In the genomic region with DNA sequence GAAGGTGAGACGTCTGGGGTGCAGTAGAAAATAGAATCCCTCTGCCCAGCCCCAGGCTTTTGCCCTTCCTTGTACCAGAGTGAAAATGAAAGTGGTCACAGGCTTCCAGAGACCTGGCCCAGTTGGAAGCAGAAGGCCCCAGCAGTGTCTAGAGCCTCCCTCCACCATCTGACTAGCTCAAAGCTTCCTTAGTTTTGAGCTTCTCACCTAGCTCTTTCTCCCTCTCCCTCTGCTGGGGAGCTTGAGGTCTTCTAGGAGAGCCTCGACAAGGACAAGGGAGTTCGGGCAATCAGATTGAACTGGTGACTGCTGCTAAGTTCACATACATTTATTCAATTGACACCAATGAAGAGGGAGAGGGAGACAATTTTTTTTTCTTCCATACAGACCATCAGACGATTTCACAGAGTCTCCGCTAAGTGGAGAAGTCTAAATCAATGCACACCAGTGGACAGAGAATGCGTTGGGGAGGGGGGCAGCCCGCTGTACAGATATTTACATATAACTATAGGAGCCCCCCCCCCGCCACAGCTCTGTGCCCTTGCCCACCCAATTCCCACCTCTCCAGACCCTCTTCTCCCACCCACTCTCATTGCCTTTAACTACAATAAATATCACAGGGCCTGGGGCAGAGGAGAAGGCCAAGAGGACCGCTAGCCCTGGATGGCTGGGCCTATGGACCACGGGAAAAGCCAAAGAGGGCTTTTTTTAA, we compare ENCODE assay signal across 20 mouse cellular contexts. TPM values are rescaled to one million over a fixed set of nuclear protein-coding genes. Genes with fewer than 3 reads are reported as not detected.
DNase-seq lines count a peak whose midpoint lies in the region; ATAC-seq and TF ChIP-seq lines count a peak whose summit lies in the region.
"Had no signal": no experiment of that assay in that cellular context is flagged by ENCODE, and none has a peak within 500 bp of the region (broad histone marks: within the 10 kb centered on the region; RNA-seq: fewer than 3 reads in every experiment).

No protein-coding gene starts in this region.

- H3K27ac ChIP-seq in forebrain, embryonic 10.5 days: peak overlapping the region; percentile 17; the same call in 1 of the 2 replicates
- no peak overlapping the region for H3K27ac ChIP-seq in forebrain, embryonic 15.5 days (replicated peaks)
- H3K27ac ChIP-seq in hindbrain, embryonic 12.5 days: no peak overlapping the region
- H3K27ac ChIP-seq in midbrain, postnatal 0 days (ENCODE audit: low read depth, low read length): no peak overlapping the region
- H3K27ac ChIP-seq: lung, embryonic 15.5 days; stomach, embryonic 15.5 days had no signal

- no peak for ATAC-seq in forebrain, embryonic 15.5 days (replicated peaks)
- ATAC-seq in megakaryocyte, adult 5-6 weeks (ENCODE audit: poor library complexity, severe bottlenecking): no peak
- ATAC-seq in hindbrain, embryonic 12.5 days (ENCODE audit: low FRiP score): no peak
- ATAC-seq in midbrain, postnatal 0 days (ENCODE audit: low FRiP score): no peak

- H3K27me3 ChIP-seq in forebrain, embryonic 10.5 days (ENCODE audit: poor library complexity, severe bottlenecking): peaks cover 100% of the 10 kb centered on the region
- H3K27me3 ChIP-seq in forebrain, embryonic 15.5 days: peaks cover 98% of the 10 kb centered on the region
- peaks cover 91% of the 10 kb centered on the region for H3K27me3 ChIP-seq in megakaryocyte, embryonic 14.5 days (replicated peaks)
- H3K27me3 ChIP-seq in hindbrain, embryonic 12.5 days: peaks cover 99% of the 10 kb centered on the region
- peaks cover 64% of the 10 kb centered on the region for H3K27me3 ChIP-seq in midbrain, postnatal 0 days (ENCODE audit: insufficient read depth, low read length)

- DNase-seq in forebrain, embryonic 10.5 days (ENCODE audit: extremely low spot score, low spot score): no peak
- DNase-seq in midbrain, postnatal 0 days (ENCODE audit: low spot score): no peak
- DNase-seq in lung, postnatal 10 days: no peak
- DNase-seq in heart, postnatal 4 days: no peak
- DNase-seq: adrenal gland, postnatal 36 days; cerebellum, adult 11 months; kidney, adult 2 months; right cerebral cortex, postnatal 4 days; thymus, postnatal 25 days had no signal

- H3K9ac ChIP-seq in forebrain, embryonic 15.5 days (replicated peaks): no peak overlapping the region
- no peak overlapping the region for H3K9ac ChIP-seq in hindbrain, embryonic 12.5 days
- no peak overlapping the region for H3K9ac ChIP-seq in midbrain, postnatal 0 days (replicated peaks; ENCODE audit: low read length, poor library complexity, severe bottlenecking)
- H3K9ac ChIP-seq: heart, embryonic 12.5 days; lung, embryonic 15.5 days; stomach, embryonic 15.5 days had no signal

- peak overlapping the region; percentile 60 for H3K4me3 ChIP-seq in forebrain, embryonic 10.5 days
- H3K4me3 ChIP-seq in forebrain, embryonic 15.5 days: no peak overlapping the region
- peak overlapping the region; percentile 18 for H3K4me3 ChIP-seq in megakaryocyte, embryonic 14.5 days (replicated peaks)
- 0 out of 2 replicates have a peak overlapping the region, but pooled peaks have one; percentile 2 for H3K4me3 ChIP-seq in hindbrain, embryonic 12.5 days
- no peak overlapping the region for H3K4me3 ChIP-seq in midbrain, postnatal 0 days (ENCODE audit: low read depth, low read length)

- 0 out of 2 replicates have a peak, but pooled peaks have one; percentile 10 for TF ChIP-seq CTCF in midbrain, postnatal 0 days (IDR thresholded peaks at IDR 0.05)

- 4% methylated on average over 10 of the region's 10 CpGs for WGBS in forebrain, embryonic 10.5 days
- WGBS in forebrain, embryonic 15.5 days: 8% methylated on average over 10 of the region's 10 CpGs
- 4% methylated on average over 10 of the region's 10 CpGs for WGBS in hindbrain, embryonic 12.5 days
- 18% methylated on average over 10 of the region's 10 CpGs for WGBS in midbrain, postnatal 0 days

- H3K36me3 ChIP-seq in forebrain, embryonic 10.5 days (replicated peaks): no peaks in the 10 kb centered on the region
- H3K36me3 ChIP-seq in forebrain, embryonic 15.5 days: no peaks in the 10 kb centered on the region
- no peaks in the 10 kb centered on the region for H3K36me3 ChIP-seq in megakaryocyte, embryonic 14.5 days (replicated peaks; ENCODE audit: low read length)
- H3K36me3 ChIP-seq in hindbrain, embryonic 12.5 days: no peaks in the 10 kb centered on the region
- no peaks in the 10 kb centered on the region for H3K36me3 ChIP-seq in midbrain, postnatal 0 days (ENCODE audit: insufficient read depth, low read length)
- H3K36me3 ChIP-seq: heart, embryonic 12.5 days; lung, embryonic 15.5 days; stomach, embryonic 15.5 days had no signal

- H3K4me1 ChIP-seq in forebrain, embryonic 10.5 days: peaks cover 66% of the 10 kb centered on the region
- H3K4me1 ChIP-seq in forebrain, embryonic 15.5 days: peaks cover 28% of the 10 kb centered on the region
- H3K4me1 ChIP-seq in megakaryocyte, embryonic 14.5 days: peaks cover 62% of the 10 kb centered on the region
- peaks cover 36% of the 10 kb centered on the region for H3K4me1 ChIP-seq in hindbrain, embryonic 12.5 days
- no peaks in the 10 kb centered on the region for H3K4me1 ChIP-seq in midbrain, postnatal 0 days (ENCODE audit: insufficient read depth, low read length)

- H3K4me2 ChIP-seq in forebrain, embryonic 15.5 days (replicated peaks): no peak overlapping the region
- H3K4me2 ChIP-seq in hindbrain, embryonic 12.5 days (replicated peaks): peak overlapping the region; percentile 15; the same call in 1 of the 2 replicates
- H3K4me2 ChIP-seq in midbrain, postnatal 0 days (ENCODE audit: low read depth, low read length, poor library complexity, severe bottlenecking): no peak overlapping the region
- H3K4me2 ChIP-seq: lung, embryonic 15.5 days; stomach, embryonic 15.5 days had no signal

- H3K9me3 ChIP-seq in forebrain, embryonic 10.5 days: no peaks in the 10 kb centered on the region
- no peaks in the 10 kb centered on the region for H3K9me3 ChIP-seq in forebrain, embryonic 15.5 days
- peaks cover 14% of the 10 kb centered on the region; the same call in 1 of the 2 replicates for H3K9me3 ChIP-seq in megakaryocyte, embryonic 14.5 days
- no peaks in the 10 kb centered on the region for H3K9me3 ChIP-seq in hindbrain, embryonic 12.5 days (replicated peaks)
- H3K9me3 ChIP-seq in midbrain, postnatal 0 days (ENCODE audit: low read length): no peaks in the 10 kb centered on the region
- H3K9me3 ChIP-seq: heart, embryonic 12.5 days; lung, embryonic 15.5 days; stomach, embryonic 15.5 days had no signal

RNA-seq across cellular contexts. Expression of a gene that starts 2.5 kb away (rescaled TPM):
- polyA plus RNA-seq in forebrain, embryonic 10.5 days (2016; fragmentation: Nextera tagmentation; extraction: Ambion mirVana): 1.6 and 1.7 TPM in 2 replicates
- 0.24 TPM in 2 replicates for polyA plus RNA-seq in forebrain, embryonic 15.5 days (2015; fragmentation: Nextera tagmentation; extraction: Ambion mirVana)
- 1.9 and 5.8 TPM in 2 replicates for polyA plus RNA-seq in megakaryocyte, embryonic 14.5 days (2012; ENCODE audit: insufficient read depth, low replicate concordance)
- 0.42 and 0.66 TPM in 2 replicates for total RNA-seq in megakaryocyte, adult 5-6 weeks (2015)
- total RNA-seq in megakaryocyte, adult 5-6 weeks (2017): 0.66 and 0.77 TPM in 2 replicates
- 2.2 and 2.8 TPM in 2 replicates for polyA plus RNA-seq in hindbrain, embryonic 12.5 days (2016; fragmentation: Nextera tagmentation; extraction: Ambion mirVana)
- total RNA-seq in midbrain, postnatal 0 days (2014; rRNA removed): 1.0 and 2.5 TPM in 2 replicates
- polyA plus RNA-seq in midbrain, postnatal 0 days (2015; fragmentation: Nextera tagmentation; extraction: Ambion mirVana): 0.44 and 0.58 TPM in 2 replicates
- total RNA-seq in heart, postnatal 4 days (2021): under 1 TPM; 0.45 to 0.59 TPM
- polyA plus RNA-seq: heart, embryonic 12.5 days had no signal

RNA-seq across cellular contexts. Expression of a gene that starts 19.7 kb away (rescaled TPM):
- 1.1 and 1.5 TPM in 2 replicates for polyA plus RNA-seq in forebrain, embryonic 10.5 days (2016; fragmentation: Nextera tagmentation; extraction: Ambion mirVana)
- polyA plus RNA-seq in forebrain, embryonic 15.5 days (2015; fragmentation: Nextera tagmentation; extraction: Ambion mirVana): not detected in 2 replicates
- polyA plus RNA-seq in megakaryocyte, embryonic 14.5 days (2012; ENCODE audit: insufficient read depth, low replicate concordance): not detected in 2 replicates
- not detected in 2 replicates for total RNA-seq in megakaryocyte, adult 5-6 weeks (2015)
- total RNA-seq in megakaryocyte, adult 5-6 weeks (2017): not detected in 2 replicates
- polyA plus RNA-seq in hindbrain, embryonic 12.5 days (2016; fragmentation: Nextera tagmentation; extraction: Ambion mirVana): not detected in 2 replicates
- 0.27 TPM in 1 of 2 replicates, not detected in the other for total RNA-seq in midbrain, postnatal 0 days (2014; rRNA removed)
- polyA plus RNA-seq in midbrain, postnatal 0 days (2015; fragmentation: Nextera tagmentation; extraction: Ambion mirVana): 0.31 and 0.39 TPM in 2 replicates
- total RNA-seq in heart, postnatal 4 days (2021): not detected
- total RNA-seq: adrenal gland, postnatal 36 days; ES-E14; gastrocnemius, adult 8-10 months; liver, adult 2 months; monocyte, adult 5-6 weeks had no signal
- polyA plus RNA-seq: heart, embryonic 12.5 days; kidney, adult 2 months; liver, adult 2 months; lung, embryonic 15.5 days; stomach, embryonic 15.5 days had no signal

Comparison
In these comparisons a context has a peak if more than half of its experiments do, and no peak if none do; other contexts are left out.
1. H3K4me3 ChIP-seq: peak in forebrain, embryonic 10.5 days (single experiment), megakaryocyte, embryonic 14.5 days (single experiment) and hindbrain, embryonic 12.5 days (single experiment); none in forebrain, embryonic 15.5 days (single experiment) and midbrain, postnatal 0 days (single experiment).